Mouse (Mus musculus): Measurements from ENCODE around the gene Cort.

DNA sequence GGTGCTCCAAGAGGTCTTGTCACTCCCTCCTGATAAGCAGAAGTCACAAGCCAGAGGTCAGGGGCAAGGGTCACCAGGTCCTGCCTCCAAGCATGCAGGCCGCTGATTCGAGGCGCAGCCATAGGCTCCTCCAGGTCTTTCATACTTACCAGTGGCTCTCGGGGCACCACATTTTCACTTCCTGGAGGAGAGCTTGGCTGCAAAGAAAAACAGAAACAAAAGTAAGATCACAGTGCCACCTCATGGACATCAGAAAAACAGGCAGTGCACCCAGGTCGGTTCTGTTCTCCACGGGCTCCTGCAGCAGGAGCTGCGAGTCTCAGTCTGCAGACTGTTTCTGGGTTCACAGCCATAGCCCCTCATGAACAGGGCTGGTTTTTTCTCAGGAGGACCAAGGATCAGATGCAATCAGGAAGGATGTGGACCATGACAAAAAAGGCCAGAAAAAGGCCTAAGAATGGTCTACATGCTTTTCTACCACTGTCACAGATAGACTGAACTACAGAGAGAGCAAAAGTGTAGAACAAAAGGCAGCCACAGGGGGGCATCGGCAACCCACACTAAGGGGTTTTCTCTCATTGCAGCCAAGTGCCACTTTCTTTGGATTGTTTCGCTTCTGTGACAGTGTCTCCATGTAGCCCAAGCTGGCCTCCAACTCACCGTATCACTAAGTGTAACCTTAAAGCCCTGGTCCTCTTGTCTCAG lies 50.5 kb downstream of the Cort start:
- TF ChIP-seq EP300 (IDR thresholded peaks at IDR 0.05; ENCODE audit: low read depth): no peak
- peak; percentile 48 for TF ChIP-seq CTCF (IDR thresholded peaks at IDR 0.05; ENCODE audit: low read depth)

Measured in liver, embryonic 14.5 days (tissue).